Mouse (Mus musculus): ENCODE measurements around the gene Amh.

DNA sequence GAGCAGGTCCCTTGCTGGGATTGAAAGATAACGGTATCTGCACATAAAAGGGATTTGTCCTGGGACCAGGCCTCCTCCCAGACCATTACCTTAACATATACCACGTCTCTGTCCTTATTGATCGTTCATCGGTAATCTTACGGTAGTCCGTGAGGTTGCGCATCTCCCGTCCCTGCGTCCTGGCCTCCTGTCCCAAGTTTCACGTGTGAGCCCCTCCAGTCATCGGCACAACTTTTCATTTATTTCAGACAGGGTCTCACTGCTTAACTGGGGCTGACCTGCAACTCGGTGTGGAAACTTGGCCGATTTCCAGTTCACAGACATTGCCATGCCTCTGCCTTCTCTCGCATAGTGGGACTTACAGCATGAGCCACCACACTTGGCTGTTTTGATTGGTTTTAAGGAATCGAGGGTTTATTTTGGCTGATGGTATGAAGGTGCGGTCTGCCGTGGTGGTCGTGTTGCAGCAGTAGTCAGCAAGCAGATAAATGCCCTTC, 5.9 kb upstream of the Amh start:
- TF ChIP-seq CTCF (IDR thresholded peaks at IDR 0.05; ENCODE audit: low read depth, low read length) (no peak), TAL1 (conservative IDR thresholded peaks at IDR 0.05; ENCODE audit: low read depth, low read length) (no peak), GATA2 (IDR thresholded peaks at IDR 0.05; ENCODE audit: borderline replicate concordance, low read depth, low read length) (no peak), POLR2AphosphoS5 (IDR thresholded peaks at IDR 0.05; ENCODE audit: insufficient replicate concordance, low read depth, low read length) (no peak)
